Mouse (Mus musculus): ENCODE measurements around the gene Esrrg.

Gene Esrrg

DNA sequence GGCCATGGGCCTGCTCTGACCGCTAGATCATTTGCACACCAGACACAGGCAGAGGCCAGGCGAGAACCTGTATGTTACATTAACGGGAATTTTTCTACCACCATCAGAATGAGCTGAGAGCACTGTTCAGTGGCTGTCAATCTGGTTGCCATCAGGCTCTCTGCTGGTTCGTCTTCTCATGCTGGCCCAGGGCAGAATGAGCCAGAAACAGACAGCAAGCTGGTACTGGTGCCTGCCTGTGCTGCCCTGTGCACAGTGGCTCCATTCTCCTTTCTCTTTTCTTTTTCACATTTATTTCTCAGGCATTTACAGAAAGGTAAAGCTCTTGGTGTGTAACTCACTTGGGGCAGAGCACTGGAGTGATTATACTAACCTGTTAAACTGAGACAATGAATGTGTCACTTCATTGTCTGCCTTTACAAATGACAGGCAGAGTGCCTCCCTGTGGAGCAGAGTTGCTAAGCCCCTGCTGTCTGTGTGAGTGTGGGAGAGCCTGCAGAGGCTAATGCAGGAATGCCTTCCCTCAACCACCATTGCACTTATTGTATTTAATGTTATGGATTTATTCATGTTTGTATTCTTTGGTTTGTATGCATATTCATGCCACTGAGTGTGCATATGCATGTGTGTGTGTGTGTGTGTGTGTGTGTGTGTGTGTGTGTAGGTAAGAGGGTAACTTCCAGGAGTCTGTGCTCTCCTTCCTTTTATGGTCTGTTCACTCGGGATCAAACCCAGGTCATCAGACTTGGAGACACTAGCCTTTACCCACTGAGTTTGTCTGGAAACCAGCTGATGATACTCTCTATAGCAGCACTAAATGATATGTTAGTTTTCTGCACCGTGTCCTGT, 651.9 kb downstream of the Esrrg start:
- no peak for DNase-seq (ENCODE audit: low spot score in 2 of 2)

DNA sequence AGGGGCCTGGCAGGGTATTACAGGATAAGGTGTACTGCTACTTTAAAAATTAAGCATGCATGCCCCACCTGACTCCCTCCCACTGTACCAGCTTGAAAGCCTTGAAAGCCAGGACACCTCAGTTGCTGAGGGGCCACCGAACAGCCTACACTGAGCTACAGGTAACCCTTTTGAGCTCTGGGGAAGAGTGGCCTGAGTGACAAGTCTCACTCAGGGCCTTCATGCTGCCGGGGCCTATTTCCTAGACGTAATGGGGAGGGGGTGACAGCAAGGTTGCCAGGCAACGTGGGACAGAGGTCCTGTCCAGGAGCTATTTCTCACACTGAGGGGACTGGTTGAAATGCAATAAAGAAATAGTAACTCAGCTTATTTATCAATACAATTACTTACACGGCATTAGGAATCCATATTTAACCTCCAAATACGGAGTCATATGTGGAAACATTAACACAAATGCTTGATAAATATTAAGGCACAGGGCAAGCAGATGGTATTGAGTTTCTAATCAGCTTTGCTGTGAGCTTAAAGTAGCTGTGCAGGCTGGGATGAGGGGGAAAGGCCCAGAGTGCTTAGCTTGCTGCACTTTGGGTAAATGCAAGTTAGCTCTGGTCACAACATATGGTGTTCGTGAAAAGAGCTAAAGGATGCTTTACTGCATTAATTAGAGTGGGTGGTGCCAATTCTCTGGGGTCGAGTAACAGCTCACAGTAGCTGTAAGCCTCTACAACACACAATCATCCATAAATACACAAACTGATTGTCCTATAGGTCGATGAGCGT, 653.5 kb downstream of the Esrrg start, which contains the start of gene Ush2a:
Ush2a (plus strand) TSS at position 121 of the 780 bp plus-strand sequence.
- DNase-seq (ENCODE audit: low spot score in 2 of 2) = no peak

All from right cerebral cortex, adult 2 months (tissue).